Mouse (Mus musculus): ENCODE results near the gene Ttc23. TPM values are rescaled to one million over a fixed set of nuclear protein-coding genes. Genes with fewer than 3 reads are reported as not detected.

Ttc23 gene
- polyA plus RNA-seq, 1 experiment from 2014 or later, result 5.2 TPM

GRCm38 (mm10) chr7:67749441-67750239 is 102.4 kb downstream of the Ttc23 start:
- H3K4me2 ChIP-seq, result no peak overlapping the region
- H3K9me3 ChIP-seq (replicated peaks), result no peaks in the 10 kb centered on the region
- no peak overlapping the region for H3K27ac ChIP-seq (replicated peaks)
- no peak for ATAC-seq (ENCODE audit: insufficient read depth)
- no peaks in the 10 kb centered on the region for H3K36me3 ChIP-seq (replicated peaks)
- 69% methylated on average over 4 of the region's 4 CpGs for WGBS (ENCODE audit: insufficient replicate concordance)
- peaks cover 4% of the 10 kb centered on the region for H3K27me3 ChIP-seq
- no peaks in the 10 kb centered on the region for H3K4me1 ChIP-seq (replicated peaks)
- no peak overlapping the region for H3K4me3 ChIP-seq (replicated peaks)
- no peak overlapping the region for H3K9ac ChIP-seq

- Histone ChIP-seq H3K4me1 (replicated peaks) (peaks cover 12% of the 10 kb centered on the region), H3K9me3 (replicated peaks) (no peaks in the 10 kb centered on the region), H3K27ac (replicated peaks) (no peak overlapping the region), H3K4me3 (replicated peaks) (no peak overlapping the region), H3K27me3 (peaks cover 44% of the 10 kb centered on the region), H3K9ac (no peak overlapping the region), H3K36me3 (replicated peaks) (no peaks in the 10 kb centered on the region), H3K4me2 (no peak overlapping the region)
- 62% methylated on average over 11 of the region's 11 CpGs for WGBS (ENCODE audit: insufficient replicate concordance)
- ATAC-seq (ENCODE audit: insufficient read depth), result no peak
Observed at GRCm38 (mm10) chr7:67754606-67755005, 107.4 kb downstream of the Ttc23 start.

DNA sequence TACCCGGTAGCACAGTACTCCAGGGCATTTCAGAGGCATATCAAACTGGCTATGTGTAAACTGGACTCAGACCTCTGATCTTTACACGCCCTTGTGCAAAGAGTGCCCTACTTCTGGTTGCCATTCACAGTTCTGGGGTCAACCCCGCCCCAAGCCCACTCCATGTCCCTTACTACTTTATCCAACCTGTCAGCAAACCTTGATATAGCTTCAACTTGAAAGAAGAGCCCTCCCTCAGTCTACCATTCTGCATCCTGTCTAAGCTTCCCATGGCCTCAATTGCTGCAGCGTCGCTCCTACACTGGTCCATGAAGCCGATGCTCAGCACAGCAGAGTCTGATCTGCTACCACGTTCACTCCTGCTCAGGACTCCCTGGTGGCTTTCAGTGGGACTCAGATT is 108.2 kb downstream of the Ttc23 start:
- Histone ChIP-seq H3K9me3 (replicated peaks) (no peaks in the 10 kb centered on the region), H3K36me3 (replicated peaks) (no peaks in the 10 kb centered on the region), H3K27ac (replicated peaks) (no peak overlapping the region), H3K27me3 (peaks cover 49% of the 10 kb centered on the region), H3K4me3 (replicated peaks) (no peak overlapping the region), H3K9ac (no peak overlapping the region), H3K4me2 (no peak overlapping the region), H3K4me1 (replicated peaks) (peaks cover 15% of the 10 kb centered on the region)
- ATAC-seq (ENCODE audit: insufficient read depth), result no peak
- 66% methylated on average over 7 of the region's 7 CpGs for WGBS (ENCODE audit: insufficient replicate concordance)

GRCm38 (mm10) chr7:67756636-67757035 is 109.4 kb downstream of the Ttc23 start:
- Histone ChIP-seq H3K9ac (no peak overlapping the region), H3K27ac (replicated peaks) (no peak overlapping the region), H3K36me3 (replicated peaks) (no peaks in the 10 kb centered on the region), H3K4me3 (replicated peaks) (no peak overlapping the region), H3K4me1 (replicated peaks) (peaks cover 15% of the 10 kb centered on the region), H3K4me2 (no peak overlapping the region), H3K27me3 (peaks cover 61% of the 10 kb centered on the region), H3K9me3 (replicated peaks) (no peaks in the 10 kb centered on the region)
- 63% methylated on average over 5 of the region's 5 CpGs for WGBS (ENCODE audit: insufficient replicate concordance)
- ATAC-seq (ENCODE audit: insufficient read depth), result no peak

DNA sequence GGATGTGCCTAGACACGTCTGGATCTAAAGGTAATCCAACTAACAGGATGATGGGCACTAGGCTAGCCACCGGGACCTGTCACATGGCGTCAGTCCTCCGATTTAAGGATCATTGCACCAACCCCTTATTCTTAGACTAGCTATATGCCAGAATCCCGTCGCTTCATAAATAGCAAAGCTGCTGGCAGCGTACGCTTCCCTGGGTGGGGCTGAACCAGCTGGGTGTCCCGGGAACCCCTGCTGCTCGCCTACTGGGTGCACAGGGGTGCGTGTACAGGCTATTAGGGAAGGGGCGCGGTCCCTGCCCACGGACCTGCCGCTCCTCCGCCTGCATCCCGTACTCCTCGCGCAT is 111.3 kb downstream of the Ttc23 start:
- Histone ChIP-seq H3K36me3 (replicated peaks) (no peaks in the 10 kb centered on the region), H3K4me3 (replicated peaks) (peak overlapping the region; percentile 50), H3K4me2 (peak overlapping the region; percentile 77), H3K4me1 (replicated peaks) (peaks cover 15% of the 10 kb centered on the region), H3K9me3 (replicated peaks) (no peaks in the 10 kb centered on the region), H3K9ac (no peak overlapping the region), H3K27me3 (peaks cover 65% of the 10 kb centered on the region), H3K27ac (replicated peaks) (no peak overlapping the region)
- ATAC-seq (ENCODE audit: insufficient read depth), result no peak
- WGBS (ENCODE audit: insufficient replicate concordance), result 2% methylated on average over 19 of the region's 19 CpGs

DNA sequence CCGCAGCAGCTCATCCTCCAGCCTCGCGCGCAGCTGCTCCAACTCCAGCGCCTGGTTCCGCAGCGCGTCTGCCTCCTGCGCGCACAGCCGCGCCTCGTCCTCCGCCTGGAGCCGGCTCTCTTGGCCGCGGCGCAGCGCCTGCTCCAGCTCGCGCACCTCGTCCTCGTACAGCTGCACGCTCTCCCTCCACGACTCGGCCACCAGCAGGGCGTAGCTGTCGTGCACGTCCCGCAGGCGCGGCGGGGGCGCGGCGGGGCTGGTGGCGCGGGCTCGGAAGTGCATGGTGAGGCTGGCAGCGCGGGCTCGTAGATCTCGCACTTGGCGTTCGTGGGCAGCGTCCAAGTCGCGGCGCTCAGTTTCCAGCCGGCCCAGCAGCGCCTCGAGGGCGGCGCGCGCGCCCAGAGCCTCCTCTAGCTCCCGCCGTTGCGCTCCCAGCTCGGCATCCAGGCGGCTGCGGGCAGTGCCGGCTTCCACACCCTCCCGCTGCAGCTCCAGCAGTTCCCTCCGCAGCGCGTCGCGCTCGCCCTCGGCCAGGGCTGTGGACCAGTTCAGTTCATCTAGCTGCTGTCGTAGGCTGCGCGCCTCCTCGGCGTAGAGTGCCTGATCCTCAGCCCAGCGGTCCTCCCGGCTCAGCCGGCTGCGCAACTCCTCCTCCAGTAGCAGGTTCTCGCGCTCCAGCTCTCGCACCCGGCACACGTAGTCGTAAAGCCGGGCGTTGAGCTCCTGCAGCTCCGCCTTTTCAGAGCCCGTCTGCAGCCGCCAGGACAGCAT is 111.8 kb downstream of the Ttc23 start:
- Histone ChIP-seq H3K4me1 (replicated peaks) (peaks cover 15% of the 10 kb centered on the region), H3K27ac (replicated peaks) (no peak overlapping the region), H3K27me3 (peaks cover 70% of the 10 kb centered on the region), H3K4me2 (peak overlapping the region; percentile 77), H3K36me3 (replicated peaks) (no peaks in the 10 kb centered on the region), H3K9me3 (replicated peaks) (no peaks in the 10 kb centered on the region), H3K9ac (no peak overlapping the region), H3K4me3 (replicated peaks) (peak overlapping the region; percentile 50)
- WGBS (ENCODE audit: insufficient replicate concordance), result under 1% methylated on average over 92 of the region's 92 CpGs
- peak; percentile 49; the same call in 1 of the 2 replicates for ATAC-seq (ENCODE audit: insufficient read depth)

DNA sequence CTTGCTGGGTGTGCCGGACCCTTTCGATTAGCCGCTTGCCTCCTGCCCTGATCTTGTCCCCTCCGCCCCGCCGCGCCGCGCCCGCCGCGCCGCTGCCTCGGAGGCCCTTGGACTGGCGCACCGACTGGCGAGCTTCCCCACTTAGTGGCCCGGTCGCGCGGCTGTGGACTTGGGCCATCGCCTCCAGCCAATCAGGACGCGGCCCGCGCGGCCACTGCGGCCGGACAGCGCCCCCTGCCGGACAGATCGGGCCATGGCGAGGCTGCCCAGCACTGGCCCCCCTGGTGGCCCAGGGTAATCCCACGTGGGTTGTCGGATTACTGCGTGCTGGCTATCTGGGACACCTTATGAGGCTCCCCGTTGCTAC is 112.4 kb downstream of the Ttc23 start, which contains the start of gene Synm:
Gene Synm (minus strand): TSS at position 114 of the 367 bp plus-strand sequence.
- no peaks in the 10 kb centered on the region for H3K9me3 ChIP-seq (replicated peaks)
- H3K36me3 ChIP-seq (replicated peaks), result no peaks in the 10 kb centered on the region
- peak within 1 kb of the TSS; percentile 50 for H3K4me3 ChIP-seq (replicated peaks)
- H3K9ac ChIP-seq, result no peak within 1 kb of the TSS
- no peak within 1 kb of the TSS for H3K27ac ChIP-seq (replicated peaks)
- peak; percentile 79 for ATAC-seq (ENCODE audit: insufficient read depth)
- H3K4me1 ChIP-seq (replicated peaks), result peaks cover 15% of the 10 kb centered on the region
- peak within 1 kb of the TSS; percentile 77 for H3K4me2 ChIP-seq
- under 1% methylated on average over 37 of the region's 37 CpGs for WGBS (ENCODE audit: insufficient replicate concordance)
- peaks cover 70% of the 10 kb centered on the region for H3K27me3 ChIP-seq

DNA sequence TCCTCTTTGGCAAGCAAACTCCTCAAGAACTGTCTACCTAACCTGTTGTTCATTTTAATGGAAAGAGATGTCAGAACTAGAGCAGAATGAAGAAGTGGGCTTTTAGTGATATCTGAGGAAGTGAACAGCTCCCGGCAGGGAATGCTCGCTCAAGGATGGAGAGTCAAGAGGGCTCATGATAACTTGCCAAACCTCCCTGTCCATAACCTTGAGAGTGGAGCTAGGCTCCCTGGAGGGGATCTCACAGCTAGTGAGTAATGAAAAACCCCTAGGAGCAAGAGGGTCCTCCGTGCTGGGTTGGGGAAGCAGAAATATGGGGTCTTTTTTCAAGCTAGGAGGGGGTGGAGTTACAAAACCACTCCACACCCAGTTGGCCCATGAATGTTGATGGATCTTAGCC is 116.4 kb downstream of the Ttc23 start:
- ATAC-seq (ENCODE audit: insufficient read depth), result no peak
- peaks cover 13% of the 10 kb centered on the region for H3K4me1 ChIP-seq (replicated peaks)

GRCm38 (mm10) chr7:67768125-67768524 is 120.9 kb downstream of the Ttc23 start:
- no peaks in the 10 kb centered on the region for H3K36me3 ChIP-seq (replicated peaks)
- H3K4me1 ChIP-seq (replicated peaks), result no peaks in the 10 kb centered on the region
- 0 out of 2 replicates have a peak, but pooled peaks cover 6% of the 10 kb centered on the region for H3K27me3 ChIP-seq
- H3K9ac ChIP-seq, result no peak overlapping the region
- no peak overlapping the region for H3K4me3 ChIP-seq (replicated peaks)
- H3K9me3 ChIP-seq (replicated peaks), result no peaks in the 10 kb centered on the region
- no peak overlapping the region for H3K4me2 ChIP-seq
- WGBS (ENCODE audit: insufficient replicate concordance), result 61% methylated on average over 3 of the region's 3 CpGs
- no peak for ATAC-seq (ENCODE audit: insufficient read depth)
- H3K27ac ChIP-seq (replicated peaks), result no peak overlapping the region

More for the DNA sequence above, 116.4 kb downstream of the Ttc23 start:
- Histone ChIP-seq H3K4me3 (replicated peaks) (no peak overlapping the region), H3K9ac (no peak overlapping the region), H3K4me2 (no peak overlapping the region), H3K36me3 (replicated peaks) (no peaks in the 10 kb centered on the region), H3K9me3 (replicated peaks) (no peaks in the 10 kb centered on the region), H3K27ac (replicated peaks) (no peak overlapping the region), H3K27me3 (peaks cover 40% of the 10 kb centered on the region)
- WGBS (ENCODE audit: insufficient replicate concordance), result 45% methylated on average over 3 of the region's 3 CpGs

DNA sequence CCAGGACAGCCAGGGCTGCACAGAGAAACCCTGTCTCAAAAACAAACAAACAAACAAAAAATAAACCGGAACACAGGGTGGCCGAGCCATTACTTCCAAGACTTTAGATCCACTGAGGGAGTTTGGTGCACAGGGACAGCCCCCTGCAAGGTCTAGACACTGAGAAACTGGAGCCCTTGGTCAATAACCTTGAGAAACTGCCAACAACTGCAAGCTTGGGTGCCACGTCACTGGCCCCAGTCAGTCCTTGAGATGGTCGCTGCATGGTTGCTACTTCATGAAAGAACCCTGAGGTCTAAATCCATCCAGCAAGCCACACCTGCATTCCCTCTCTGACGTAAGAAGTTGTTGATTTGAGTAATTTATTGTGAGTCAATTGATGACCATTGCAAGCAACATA is 122.3 kb downstream of the Ttc23 start:
- no peak for ATAC-seq (ENCODE audit: insufficient read depth)
- H3K36me3 ChIP-seq (replicated peaks), result no peaks in the 10 kb centered on the region
- 76% methylated on average over 5 of the region's 5 CpGs for WGBS (ENCODE audit: insufficient replicate concordance)
- no peaks in the 10 kb centered on the region for H3K27me3 ChIP-seq
- H3K9me3 ChIP-seq (replicated peaks), result no peaks in the 10 kb centered on the region
- H3K9ac ChIP-seq, result no peak overlapping the region
- no peaks in the 10 kb centered on the region for H3K4me1 ChIP-seq (replicated peaks)
- no peak overlapping the region for H3K4me2 ChIP-seq
- no peak overlapping the region for H3K27ac ChIP-seq (replicated peaks)
- no peak overlapping the region for H3K4me3 ChIP-seq (replicated peaks)

DNA sequence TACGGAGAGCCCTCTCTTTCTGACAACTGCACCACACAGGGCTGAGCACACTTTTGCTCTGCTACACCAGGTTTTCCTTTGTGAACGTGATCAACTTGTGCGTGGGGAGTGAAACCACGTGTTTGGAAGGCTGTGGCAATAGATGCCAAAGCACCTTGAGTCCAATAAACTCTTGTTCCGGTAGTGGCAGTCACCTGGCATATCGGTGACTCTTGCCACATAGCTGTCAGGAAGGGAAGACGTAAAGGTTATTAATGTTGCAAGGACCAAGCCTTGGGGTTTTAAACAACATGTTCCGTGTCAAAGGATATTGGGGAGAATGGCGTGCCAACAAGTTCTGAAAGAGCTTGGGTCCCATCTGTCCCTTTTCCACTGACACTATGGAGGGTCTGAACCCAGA is 125.0 kb downstream of the Ttc23 start:
- WGBS (ENCODE audit: insufficient replicate concordance), result 69% methylated on average over 9 of the region's 9 CpGs
- no peaks in the 10 kb centered on the region for H3K36me3 ChIP-seq (replicated peaks)
- H3K27me3 ChIP-seq, result peaks cover 3% of the 10 kb centered on the region; the same call in 1 of the 2 replicates
- H3K4me2 ChIP-seq, result no peak overlapping the region
- H3K4me3 ChIP-seq (replicated peaks), result no peak overlapping the region
- no peaks in the 10 kb centered on the region for H3K4me1 ChIP-seq (replicated peaks)
- no peak overlapping the region for H3K27ac ChIP-seq (replicated peaks)
- no peak overlapping the region for H3K9ac ChIP-seq
- H3K9me3 ChIP-seq (replicated peaks), result no peaks in the 10 kb centered on the region
- no peak for ATAC-seq (ENCODE audit: insufficient read depth)
